Mouse (Mus musculus): ENCODE data around the gene Mettl18.
"Not testable (repeated sequence)": the region's sequence is repeated elsewhere in the genome, so short reads cannot be mapped to it uniquely, and the experiment has no call there.

The Mettl18 gene

DNA sequence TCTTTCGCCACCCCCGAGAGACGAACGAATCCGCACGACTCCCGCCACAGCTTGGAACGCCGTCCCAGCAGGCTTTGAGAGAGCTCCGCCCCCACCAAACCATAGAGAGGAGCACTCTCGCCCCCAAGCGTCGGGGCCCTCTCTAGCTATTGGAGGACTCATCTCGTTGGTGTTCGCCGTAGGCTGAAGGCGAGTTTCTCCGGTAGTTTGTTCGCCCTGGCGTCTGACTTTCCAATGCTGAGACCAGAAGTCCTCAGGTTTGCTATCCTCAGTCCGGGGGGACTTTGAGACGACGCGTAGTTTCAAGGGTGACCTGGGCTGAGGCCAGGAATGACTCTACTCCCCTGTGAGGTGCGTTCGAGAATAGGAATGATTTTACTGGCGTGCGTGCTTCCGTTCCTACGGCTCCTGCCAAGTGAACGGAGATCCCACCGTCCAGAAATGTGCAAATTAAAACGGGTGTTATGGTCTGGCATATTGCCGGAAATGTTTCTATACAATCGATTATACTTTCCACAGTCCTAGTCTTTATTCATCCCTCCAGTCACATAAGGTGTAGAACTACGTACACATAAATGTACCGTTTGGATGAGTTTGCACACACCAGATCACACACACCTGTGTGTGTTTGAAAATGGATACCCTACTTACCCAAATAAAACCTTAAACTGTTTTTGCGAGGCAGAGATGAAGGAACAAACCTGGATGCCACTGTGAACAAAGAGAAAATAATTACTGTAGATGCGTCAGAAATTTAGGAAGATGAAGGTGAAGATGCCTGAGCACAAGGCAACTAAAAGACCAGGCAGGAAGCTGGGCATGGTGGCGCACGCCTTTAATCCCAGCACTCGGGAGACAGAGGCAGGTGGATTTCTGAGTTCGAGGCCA lies at the start of gene Mettl18, which contains the start of gene BC055324:
Gene Mettl18, plus strand, starts transcription at position 169 of the 888 bp plus-strand sequence.
Gene BC055324, minus strand, starts transcription at position 76 of the 888 bp plus-strand sequence.
- peak; percentile 79 to 84 for DNase-seq (ENCODE audit: low spot score in 2 of 2)

DNA sequence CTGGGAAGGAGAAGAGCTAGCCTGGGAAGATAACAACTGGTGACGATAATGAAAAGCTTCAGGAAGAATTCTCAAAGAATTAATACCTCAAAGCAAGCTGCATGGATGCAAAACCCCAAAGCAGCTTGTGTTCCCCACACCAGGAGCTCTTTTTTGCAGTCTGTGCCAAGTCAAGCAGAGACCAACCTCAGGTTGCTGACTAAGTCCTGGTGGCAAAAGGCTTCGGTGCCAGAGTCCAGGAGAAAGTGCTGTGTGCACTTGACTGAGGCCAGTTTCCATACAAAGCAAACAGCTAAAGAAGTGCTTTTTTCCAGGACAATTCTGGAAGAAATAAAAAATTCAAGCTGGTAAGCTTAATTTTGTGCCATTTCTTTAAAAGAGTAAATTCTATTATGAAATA lies 41.3 kb upstream of the Mettl18 start:
- no peak for DNase-seq (ENCODE audit: low spot score in 2 of 2)

DNA sequence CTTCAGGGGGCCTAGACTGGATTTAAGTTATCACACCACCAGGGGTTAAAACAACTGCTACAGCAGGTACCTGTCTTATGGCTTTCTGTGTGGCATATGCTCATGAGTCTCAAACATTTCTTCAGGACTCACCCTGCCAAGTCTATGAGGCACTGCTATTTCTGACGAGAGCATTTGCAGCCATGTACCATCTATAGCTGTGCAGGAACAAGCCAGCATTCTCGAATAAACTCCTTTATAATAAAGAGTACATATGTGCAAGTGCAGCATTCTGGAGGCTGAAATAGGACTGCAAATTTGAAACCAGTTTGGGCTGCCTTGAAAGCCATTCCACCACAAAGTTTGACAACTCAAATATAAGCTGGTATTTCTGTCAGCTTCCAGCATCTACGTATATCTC lies 36.7 kb upstream of the Mettl18 start:
- DNase-seq (ENCODE audit: low spot score in 2 of 2): no peak

DNA sequence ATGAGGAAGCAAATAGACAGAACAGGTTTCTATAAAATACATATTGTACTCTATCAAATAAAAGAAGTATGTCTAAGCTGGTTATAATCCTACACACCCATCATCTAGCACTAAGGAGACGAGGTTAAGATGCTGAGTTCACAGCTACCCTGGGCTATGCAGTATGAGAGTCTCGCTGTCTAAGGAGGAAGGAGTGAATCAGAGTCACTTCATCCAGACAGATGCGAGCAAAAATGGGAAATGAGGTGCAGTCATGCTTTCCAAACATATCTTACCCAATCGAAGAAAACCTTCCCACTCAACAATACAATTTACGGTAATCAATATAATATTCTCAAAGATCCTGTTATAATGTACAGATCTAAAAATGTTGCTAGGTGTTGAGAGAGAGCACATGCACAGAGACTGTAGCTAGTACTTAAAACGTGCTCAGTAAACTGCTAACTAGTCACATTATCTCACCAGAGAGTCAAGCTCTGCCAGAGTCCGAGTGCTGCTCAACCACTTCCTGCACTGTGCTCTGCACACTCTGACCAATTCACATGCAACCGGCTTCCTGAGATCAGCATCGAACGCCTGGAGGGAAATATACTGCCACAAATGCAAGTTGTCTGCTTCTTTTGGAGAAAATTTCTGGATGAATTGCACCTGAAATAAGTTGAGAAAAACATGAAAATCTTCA lies 30.5 kb upstream of the Mettl18 start:
- no peak for DNase-seq (ENCODE audit: low spot score in 2 of 2)

DNA sequence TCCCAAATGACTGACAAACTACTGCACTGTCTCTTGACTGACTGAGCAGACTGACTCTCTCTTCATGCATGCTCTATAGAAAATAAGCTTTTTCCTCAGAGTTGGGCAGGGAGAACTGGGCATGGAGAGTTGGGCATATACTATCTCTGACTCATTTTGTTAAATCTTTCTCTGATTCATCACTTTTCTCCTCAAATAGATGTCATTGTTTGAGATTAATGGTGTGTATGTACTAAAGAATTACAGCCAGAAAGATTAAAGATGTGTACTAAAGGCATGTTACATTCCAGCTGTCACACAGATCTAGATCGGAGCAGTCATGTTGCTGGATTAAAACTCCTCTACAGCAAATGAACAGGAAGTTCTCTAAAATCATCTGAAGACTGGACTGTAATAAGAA lies 20.2 kb upstream of the Mettl18 start:
- no peak for DNase-seq (ENCODE audit: low spot score in 2 of 2)

DNA sequence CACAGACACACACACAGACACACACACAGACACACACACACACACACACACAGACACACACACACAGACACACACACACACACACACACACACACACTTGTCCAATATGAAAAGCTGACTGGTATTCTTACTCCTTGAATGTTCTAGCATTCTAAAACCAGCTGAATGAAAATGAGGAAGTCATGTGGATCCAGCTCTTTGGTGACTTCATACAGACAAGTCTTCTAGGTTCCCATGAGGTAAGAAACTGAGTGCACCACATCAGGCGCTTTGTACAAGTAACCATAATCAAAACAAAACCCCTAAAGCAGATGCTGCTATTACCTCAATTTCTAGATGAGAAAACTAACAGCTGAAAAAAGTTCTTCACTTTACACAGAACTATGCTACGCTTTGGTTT lies 19.6 kb upstream of the Mettl18 start:
- DNase-seq (ENCODE audit: low spot score in 2 of 2): no peak

DNA sequence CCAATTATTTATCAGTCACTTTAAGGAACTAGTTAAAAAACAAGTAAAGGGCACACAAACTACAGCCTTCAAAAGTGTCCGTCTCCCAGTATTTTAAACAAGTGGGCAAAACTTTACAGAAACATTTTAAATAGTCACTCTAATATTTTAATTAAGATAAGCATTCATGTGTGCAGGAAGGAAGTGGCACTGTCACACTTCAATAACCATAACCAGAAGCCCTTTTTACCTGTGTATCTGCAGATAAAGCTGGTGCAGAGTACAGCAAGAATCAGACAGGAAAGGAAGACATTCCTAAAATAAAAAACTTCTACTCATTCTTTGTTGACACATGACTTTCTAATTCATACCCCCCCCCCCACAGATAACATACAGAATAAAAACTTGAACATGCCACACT lies 18.2 kb upstream of the Mettl18 start:
- no peak for DNase-seq (ENCODE audit: low spot score in 2 of 2)

DNA sequence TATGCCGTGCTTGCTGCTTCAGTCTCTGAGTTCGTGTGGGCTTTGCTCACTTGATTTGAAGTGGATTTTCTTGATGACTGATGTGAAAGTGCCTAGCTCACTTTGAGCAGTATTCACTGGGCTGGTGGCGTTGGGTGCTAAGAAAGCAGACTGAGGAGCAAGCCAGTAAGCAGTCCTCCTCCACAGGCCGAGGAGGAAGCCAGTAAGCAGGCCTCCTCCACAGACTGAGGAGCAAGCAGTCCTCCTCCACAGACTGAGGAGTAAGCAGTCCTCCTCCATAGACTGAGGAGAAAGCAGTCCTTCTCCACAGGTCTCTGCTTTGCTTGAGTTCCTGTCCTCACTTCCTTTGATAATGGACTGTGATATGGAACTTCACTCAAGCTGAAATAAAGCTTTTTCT lies 2.3 kb upstream of the Mettl18 start:
- no peak for DNase-seq (ENCODE audit: low spot score in 2 of 2)

DNA sequence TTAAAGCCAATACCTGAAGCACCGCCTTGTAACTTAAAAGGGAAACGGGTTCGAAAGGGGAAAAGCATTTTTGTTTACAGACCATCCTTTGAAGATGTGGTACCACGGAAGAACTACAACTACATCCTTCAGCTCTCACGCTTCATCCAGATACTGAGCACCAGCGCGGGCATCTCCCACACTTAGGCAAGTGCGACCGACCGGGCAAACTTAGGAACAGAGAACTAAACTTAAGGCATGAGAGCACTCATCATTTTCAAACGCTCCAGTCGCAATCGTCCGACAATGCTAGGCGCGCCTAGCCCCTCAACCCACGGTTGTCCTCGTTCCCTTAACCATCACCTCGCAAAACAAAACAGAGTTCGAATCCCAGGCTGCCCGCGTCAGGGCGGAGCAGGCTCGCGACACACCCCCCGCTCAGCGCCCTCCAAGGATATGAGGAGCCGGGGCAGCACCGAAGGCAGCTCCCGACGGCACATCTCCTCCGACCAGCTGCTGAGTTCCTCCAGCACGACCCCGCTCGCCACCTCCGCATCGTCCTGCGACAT lies 442 bp upstream of the Mettl18 start:
- no peak for DNase-seq (ENCODE audit: low spot score in 2 of 2)

DNA sequence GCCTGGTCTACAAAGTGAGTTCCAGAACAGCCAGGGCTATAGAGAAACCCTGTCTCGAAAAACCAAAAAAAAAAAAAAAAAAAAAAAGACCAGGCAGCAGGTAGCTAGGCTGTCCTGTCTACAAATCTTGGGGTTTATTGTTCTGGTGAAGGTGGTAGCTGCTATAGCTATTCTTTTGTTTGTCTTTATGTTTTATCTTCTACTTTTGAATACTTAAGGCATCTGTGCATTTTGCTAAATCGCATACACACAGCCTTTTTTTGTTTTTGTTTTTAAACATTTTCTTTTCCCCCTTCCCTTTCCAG lies 872 bp downstream of the Mettl18 start:
- no peak for DNase-seq (ENCODE audit: low spot score in 2 of 2)

DNA sequence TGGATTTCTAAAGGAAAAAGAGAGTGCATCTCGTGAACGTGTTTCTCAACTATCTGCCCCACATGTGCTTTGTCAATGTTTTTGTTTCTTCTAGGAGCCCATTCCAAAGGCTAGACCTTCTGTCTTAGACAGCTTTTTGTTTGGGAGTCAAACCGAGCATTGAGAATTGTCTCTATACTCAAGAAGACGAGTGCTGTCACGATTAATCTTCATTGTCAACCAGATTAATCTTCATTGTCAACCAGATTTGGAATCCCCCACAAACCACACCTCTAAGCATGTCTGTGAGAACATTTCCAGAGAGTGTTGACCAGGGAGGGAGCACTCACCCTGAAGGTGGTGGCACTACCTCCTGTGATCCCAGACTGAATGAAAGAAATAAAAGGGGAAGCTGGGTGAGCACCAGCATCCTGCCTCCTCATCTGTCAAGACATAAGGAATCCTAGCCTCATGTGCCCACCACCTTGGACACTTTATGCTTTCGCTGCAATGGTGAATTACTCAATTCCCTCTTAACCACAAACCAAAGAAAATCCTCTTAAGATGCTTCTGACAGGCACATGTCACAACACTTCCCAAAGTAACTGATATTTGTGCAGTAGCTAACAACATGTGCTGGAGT lies 7.3 kb downstream of the Mettl18 start:
- DNase-seq (ENCODE audit: low spot score in 2 of 2): no peak

DNA sequence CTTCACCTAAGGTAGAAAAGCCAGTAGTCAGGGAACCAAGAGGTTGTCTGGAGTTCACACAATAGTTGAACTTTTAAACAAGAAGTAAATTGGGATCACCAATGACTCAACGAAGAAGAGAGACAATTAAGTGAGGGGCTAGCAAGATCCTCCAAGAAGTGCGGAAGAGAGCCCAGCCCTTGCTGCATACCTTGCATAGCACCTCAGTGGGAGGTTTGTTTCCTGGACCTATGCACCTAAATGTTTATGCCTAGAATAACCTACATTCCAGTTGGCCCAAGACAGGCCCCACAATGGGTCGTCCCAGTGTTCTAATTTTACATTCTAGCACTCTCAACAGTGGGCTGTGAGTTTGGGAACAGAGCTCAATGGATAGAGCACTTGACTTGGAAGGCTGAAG lies 9.6 kb downstream of the Mettl18 start:
- no peak for DNase-seq (ENCODE audit: low spot score in 2 of 2)

DNA sequence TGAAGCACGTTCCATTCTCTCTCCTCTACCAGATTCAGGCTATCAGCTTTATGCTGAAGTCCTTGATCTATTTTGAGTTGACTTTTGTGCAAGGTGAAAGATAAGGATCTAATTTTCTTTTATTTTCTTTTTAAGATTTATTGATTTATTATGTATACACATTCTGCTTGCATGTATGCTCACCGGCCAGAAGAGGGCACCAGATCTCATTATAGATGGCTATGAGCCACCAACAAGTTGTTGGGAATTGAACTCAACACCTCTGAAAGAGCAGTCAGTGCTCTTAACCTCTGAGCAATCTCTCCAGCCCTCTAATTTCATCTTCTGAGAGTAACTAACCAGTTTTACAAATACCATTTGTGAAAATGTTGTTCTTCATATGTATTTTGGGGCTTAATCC lies 14.5 kb downstream of the Mettl18 start:
- no peak for DNase-seq (ENCODE audit: low spot score in 2 of 2)

DNA sequence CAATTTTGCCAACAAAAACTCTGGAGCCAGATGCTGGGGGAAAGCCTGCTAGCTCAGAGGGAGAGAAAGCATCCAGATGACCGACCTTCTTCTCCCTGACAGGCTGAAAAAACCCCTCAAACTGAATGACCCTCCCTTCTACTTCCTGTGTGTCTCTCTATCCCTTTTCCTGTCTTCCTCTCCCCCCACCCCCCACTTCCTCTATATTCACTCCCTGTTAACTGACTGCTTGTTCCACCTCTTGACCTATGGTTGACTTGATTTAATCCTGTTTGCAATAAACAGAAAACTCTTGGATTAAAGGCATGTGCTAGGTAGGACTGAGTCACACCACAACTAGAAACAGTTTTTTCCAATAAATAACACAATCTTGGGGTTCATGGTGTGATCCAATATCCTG lies 19.9 kb downstream of the Mettl18 start:
- no peak for DNase-seq (ENCODE audit: low spot score in 2 of 2)

DNA sequence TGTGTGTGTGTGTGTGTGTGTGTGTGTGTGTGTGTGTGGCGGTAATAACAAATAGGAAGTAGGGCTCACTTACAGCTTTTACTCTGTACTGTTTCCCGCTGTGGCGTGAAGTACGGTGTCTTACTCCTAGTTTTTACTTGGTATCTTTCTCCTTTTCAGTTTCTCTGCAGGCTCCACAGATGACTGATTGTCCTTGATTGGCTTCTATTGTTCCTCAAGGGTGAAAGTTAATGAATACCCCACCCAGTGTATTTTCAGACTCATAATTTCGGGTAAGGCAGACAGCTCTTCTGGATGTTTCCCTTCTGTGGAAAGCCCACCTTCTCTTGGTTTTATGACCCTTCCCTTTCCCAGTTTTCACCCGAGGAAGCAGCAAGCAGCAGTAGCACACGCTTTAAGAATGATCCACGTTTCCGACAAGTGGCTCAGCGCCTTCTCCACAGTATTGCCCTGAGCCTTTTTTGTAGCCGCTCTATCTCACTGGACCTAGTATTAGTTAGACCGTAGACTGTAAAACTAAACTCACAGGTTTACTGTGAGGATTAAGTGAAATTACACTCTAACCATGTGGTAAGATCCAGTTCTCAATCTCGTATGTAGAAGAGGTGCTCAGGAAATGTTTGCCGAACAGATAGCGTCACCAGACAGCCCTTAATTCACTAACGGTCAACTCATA lies 23.7 kb downstream of the Mettl18 start:
- DNase-seq (ENCODE audit: low spot score in 2 of 2): no peak

DNA sequence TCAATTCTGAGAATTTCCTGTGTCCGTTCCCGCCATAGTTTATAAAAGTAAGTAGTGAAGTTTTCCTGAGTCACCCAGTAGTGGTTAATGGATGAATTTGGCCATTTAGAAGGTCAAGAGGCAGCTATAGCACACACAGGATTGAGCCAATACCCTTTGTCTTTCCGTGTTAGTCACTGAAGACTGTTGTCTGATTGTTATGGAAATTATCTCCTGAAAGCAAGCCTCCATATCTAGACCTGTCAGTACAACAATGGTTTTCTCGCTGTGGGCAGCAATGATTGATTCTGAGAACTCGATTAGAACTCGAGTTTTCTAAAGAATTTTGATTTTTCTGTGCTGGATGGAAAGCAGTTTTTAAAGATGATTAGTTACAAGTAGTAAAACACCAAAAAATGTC lies 25.1 kb downstream of the Mettl18 start:
- DNase-seq (ENCODE audit: low spot score in 2 of 2): no peak

DNA sequence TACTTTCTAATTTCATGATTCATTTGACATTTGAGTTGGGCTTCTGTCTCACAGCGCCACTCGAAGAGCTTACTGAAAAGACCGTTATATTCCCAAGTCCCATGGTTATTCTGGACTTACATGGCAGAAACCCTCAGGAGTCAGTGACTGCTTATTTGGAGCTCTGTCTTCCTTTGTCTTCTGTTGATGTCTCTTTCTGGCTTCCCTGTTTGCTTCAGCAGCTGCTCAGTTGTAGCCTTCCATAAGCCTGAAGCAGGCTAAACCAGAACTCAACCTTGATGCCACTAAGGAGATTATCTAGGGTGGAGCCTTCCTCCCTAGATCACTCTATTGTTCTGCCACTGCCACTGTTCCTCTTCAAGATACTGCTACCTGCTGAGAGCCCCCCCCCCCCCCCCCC lies 26.1 kb downstream of the Mettl18 start:
- DNase-seq (ENCODE audit: low spot score in 2 of 2): not testable (repeated sequence)

DNA sequence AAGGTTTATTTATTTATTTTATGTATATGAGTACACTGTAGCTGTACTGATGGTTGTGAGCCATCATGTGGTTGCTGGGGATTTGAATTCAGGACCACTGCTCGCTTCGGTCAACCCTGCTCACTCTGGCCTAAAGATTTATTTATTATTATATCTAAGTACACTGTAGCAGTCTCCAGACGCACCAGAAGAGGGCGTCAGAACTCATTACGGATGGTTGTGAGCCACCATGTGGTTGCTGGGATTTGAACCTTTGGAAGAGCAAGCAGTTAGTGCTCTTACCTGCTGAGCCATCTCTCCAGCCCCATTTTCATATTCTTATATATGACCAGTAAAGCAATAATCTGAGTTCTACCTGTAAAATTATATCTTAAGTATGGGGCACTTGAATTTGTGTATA lies 27.4 kb downstream of the Mettl18 start:
- DNase-seq (ENCODE audit: low spot score in 2 of 2): not testable (repeated sequence)

DNA sequence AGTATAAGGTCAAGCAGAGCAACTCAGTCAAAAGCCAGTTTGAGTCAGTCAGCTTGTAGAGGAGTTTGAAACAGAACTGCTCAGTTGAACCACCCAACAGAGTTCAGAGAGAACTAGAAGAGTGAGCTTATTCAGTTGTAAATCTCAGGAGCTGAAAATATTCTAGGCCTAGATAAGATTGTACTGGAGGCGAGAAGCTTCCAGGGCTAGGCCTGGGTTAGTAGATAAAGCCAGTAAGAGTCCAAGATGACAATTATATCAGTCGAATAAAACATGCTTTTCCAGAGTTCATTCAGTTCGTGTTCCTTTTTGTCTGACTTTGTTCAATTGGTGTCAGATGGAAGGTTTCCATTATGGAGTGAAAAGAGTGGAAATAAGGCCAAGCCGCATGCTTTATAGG lies 31.0 kb downstream of the Mettl18 start:
- no peak for DNase-seq (ENCODE audit: low spot score in 2 of 2)

DNA sequence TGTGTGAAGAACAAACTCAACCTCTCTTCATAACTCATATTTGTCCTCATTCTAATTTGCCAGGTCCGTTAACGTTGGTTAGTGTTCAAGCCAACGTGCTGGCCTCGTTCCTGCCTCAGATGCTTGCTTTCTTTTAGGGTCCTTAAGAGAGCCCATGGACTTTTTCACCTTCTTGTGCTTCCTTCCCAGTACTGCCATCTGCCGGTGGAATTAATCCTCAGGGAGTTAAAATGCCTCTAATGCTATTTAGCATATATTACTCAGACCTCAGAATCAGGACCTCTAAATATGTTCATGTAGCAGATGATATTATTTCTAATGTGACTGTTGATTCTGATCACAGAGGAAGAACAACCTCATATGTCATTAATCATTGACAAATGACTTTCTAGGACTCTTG lies 32.7 kb downstream of the Mettl18 start:
- no peak for DNase-seq (ENCODE audit: low spot score in 2 of 2)

DNA sequence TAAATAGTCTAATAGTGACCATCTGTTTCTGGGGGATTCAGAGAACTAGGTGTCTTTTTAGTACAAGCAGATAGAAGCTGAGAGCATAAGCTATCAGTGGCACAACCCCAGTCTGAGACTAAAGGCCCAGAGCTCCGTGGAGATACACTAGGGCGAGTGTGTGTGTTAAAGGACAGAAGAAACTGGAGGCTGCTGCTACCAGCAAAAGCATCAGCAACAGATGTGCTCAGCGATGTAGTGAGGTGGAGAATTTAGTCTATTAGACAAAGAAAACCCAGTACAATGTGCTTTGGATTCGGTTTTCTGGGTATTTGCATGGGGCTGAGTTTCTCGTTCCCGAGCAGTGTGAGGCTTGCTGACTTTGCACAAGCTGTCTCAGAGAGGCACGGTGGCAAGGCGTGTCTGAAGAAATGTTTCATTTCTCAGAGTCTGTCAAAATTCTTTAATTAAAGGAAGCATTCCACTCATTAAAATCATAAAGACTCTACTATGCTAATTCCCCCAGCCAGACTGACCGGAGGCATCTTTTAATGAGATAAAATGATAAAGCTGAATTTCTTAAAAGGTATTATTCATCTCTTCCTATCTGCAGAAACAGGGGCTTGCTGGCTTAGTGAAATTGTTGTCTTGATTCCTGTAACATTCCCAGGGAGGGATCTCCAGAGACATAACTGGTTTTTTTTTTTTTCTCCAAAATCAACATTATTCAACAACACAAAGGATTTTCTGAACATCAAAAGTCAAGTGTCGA lies 45.9 kb downstream of the Mettl18 start:
- DNase-seq (ENCODE audit: low spot score in 2 of 2): no peak

Data from frontal cortex, postnatal 25 days (tissue).